Mouse (Mus musculus) liver, embryonic 16.5 days (tissue): ENCODE results near the gene Ccdc12. TPM values are rescaled to one million over a fixed set of nuclear protein-coding genes. Genes with fewer than 3 reads are reported as not detected.

Experiments used
- ATAC-seq: fragments of 200-750 bp; cut with Nextera tagmentation; 2 replicates; pipeline ENCODE4 v1.8.0; 2017; ENCODE audit warnings: low read depth, mild to moderate bottlenecking, moderate number of reproducible peaks, moderate library complexity
- H3K27ac ChIP-seq: fragments of 300-500 bp; sonication (generic); 2 replicates; pipeline ENCODE4 v1.5.1; 2014; ENCODE audit warnings: mild to moderate bottlenecking, low read length
- H3K27me3 ChIP-seq: fragments of 300-500 bp; sonication (generic); 2 replicates; pipeline ENCODE4 v1.6.1; 2014; ENCODE audit warnings: low read depth, low read length, mixed read lengths; ENCODE audit not compliant: control insufficient read depth, insufficient read depth
- H3K36me3 ChIP-seq: fragments of 300-500 bp; sonication (generic); 2 replicates; pipeline ENCODE4 v1.6.1; 2014; ENCODE audit warnings: mild to moderate bottlenecking; ENCODE audit not compliant: control insufficient read depth, insufficient read depth
- H3K4me1 ChIP-seq: fragments of 300-500 bp; sonication (generic); 2 replicates; pipeline ENCODE4 v1.6.1; 2014; ENCODE audit warnings: low read depth, low read length, mixed read lengths; ENCODE audit not compliant: control insufficient read depth
- H3K4me2 ChIP-seq: fragments of 300-500 bp; sonication (generic); 2 replicates; pipeline ENCODE4 v1.6.1; 2014; ENCODE audit warnings: low read depth, low read length, mixed read lengths
- H3K4me3 ChIP-seq: fragments of 300-500 bp; sonication (generic); 2 replicates; pipeline ENCODE4 v1.5.1; 2014; ENCODE audit warnings: low read depth, mild to moderate bottlenecking, low read length
- H3K9ac ChIP-seq: fragments of 300-500 bp; sonication (generic); 2 replicates; pipeline ENCODE4 v1.6.1; 2014; ENCODE audit warnings: low read depth, low read length
- H3K9me3 ChIP-seq: fragments of 300-500 bp; sonication (generic); replicated peaks from 2 replicates; pipeline ENCODE4 v1.6.1; 2016; ENCODE audit warnings: low read length; ENCODE audit not compliant: control insufficient read depth
- WGBS: fragments of 180-500 bp; shearing (Covaris S2); extraction: QIAGEN DNeasy Blood & Tissue Kit; methylation state at CpG from one replicate; pipeline ENCODE4 v1.1.7; 2014; ENCODE audit not compliant: insufficient replicate concordance; 5-methylcytosine and 5-hydroxymethylcytosine counted together
- polyA plus RNA-seq: library from polyadenylated mRNA; unstranded; fragments of >200 nt; fragmentation: Nextera tagmentation; extraction: Ambion mirVana; gene quantifications from 2 replicates; pipeline ENCODE4 v1.2.1, GENCODE M21; 2015

Gene Ccdc12
- polyA plus RNA-seq, 1 experiment from 2014 or later, result 59.5 TPM

DNA sequence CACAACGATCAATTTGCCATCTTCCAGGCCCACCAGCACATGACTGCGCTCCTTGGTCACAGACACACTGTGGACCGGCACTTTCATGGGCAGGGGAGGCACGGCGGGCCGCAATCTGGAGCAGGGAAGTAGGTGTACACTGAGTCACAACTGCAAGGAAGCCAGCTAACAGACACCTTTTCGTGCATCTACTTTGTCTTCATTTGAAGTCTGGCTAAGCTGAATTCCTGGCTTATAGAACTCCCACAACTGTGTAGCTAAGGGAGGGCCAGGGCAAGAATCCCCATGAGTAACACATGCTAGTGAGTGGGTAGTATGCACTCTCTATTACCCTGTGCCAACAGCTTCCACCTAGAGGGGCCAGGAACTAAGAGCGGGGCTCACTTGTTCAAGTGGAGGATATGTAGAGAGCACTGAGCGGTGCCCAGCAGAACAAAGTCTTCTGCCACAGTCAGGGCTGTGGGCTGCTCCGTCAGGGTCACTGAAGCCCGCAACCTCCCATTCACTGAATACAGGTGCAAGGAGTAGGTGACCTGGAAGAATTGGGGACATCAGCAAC lies 30.9 kb upstream of the Ccdc12 start:
- H3K4me2 ChIP-seq, result peak overlapping the region; percentile 92
- no peak overlapping the region for H3K9ac ChIP-seq
- peaks cover 14% of the 10 kb centered on the region for H3K4me1 ChIP-seq
- H3K9me3 ChIP-seq, result no peaks in the 10 kb centered on the region
- H3K27me3 ChIP-seq, result no peaks in the 10 kb centered on the region
- H3K36me3 ChIP-seq, result 0 out of 2 replicates have a peak, but pooled peaks cover 2% of the 10 kb centered on the region
- no peak overlapping the region for H3K27ac ChIP-seq
- H3K4me3 ChIP-seq, result peak overlapping the region; percentile 65
- ATAC-seq, result no peak
- 78% methylated on average over 11 of the region's 11 CpGs for WGBS

DNA sequence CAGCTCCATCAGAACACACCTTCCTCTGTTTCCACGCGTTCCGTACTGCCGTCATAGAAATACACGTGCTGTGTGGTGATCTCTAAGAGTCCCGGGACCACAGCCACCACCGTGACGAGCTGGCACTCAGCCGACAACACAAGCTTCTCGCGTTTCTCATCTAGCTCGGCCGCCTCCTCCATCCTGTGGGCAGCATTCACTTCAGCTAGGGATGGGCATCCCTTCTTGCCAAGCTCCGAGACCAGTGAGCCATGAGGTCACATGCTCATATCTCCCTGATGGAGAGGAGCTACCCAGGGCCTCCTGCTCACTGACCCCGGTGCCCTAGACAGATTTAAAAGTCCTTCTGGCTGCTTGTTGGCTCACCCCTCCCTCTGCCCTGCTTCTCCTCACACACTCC lies 26.1 kb upstream of the Ccdc12 start:
- Histone ChIP-seq H3K4me3 (no peak overlapping the region), H3K9ac (no peak overlapping the region), H3K27me3 (no peaks in the 10 kb centered on the region), H3K4me1 (peaks cover 3% of the 10 kb centered on the region), H3K27ac (no peak overlapping the region), H3K4me2 (no peak overlapping the region), H3K36me3 (0 out of 2 replicates have a peak, but pooled peaks cover 2% of the 10 kb centered on the region), H3K9me3 (no peaks in the 10 kb centered on the region)
- 83% methylated on average over 15 of the region's 15 CpGs for WGBS
- no peak for ATAC-seq

- no peaks in the 10 kb centered on the region for H3K4me1 ChIP-seq
- H3K36me3 ChIP-seq, result peaks cover 2% of the 10 kb centered on the region; the same call in 1 of the 2 replicates
- no peak overlapping the region for H3K4me3 ChIP-seq
- 52% methylated on average over 10 of the region's 10 CpGs for WGBS
- H3K27me3 ChIP-seq, result no peaks in the 10 kb centered on the region
- no peak overlapping the region for H3K27ac ChIP-seq
- no peak for ATAC-seq
- no peak overlapping the region for H3K9ac ChIP-seq
- H3K4me2 ChIP-seq, result no peak overlapping the region
- no peaks in the 10 kb centered on the region for H3K9me3 ChIP-seq
These were observed 25.1 kb upstream of the Ccdc12 start for GRCm38 (mm10) chr9:110631191-110631590.

GRCm38 (mm10) chr9:110631651-110632275 lies 24.5 kb upstream of the Ccdc12 start:
- H3K4me1 ChIP-seq, result no peaks in the 10 kb centered on the region
- no peak overlapping the region for H3K4me2 ChIP-seq
- no peak for ATAC-seq
- H3K4me3 ChIP-seq, result no peak overlapping the region
- no peak overlapping the region for H3K27ac ChIP-seq
- H3K9ac ChIP-seq, result no peak overlapping the region
- WGBS, result 78% methylated on average over 30 of the region's 30 CpGs
- H3K9me3 ChIP-seq, result no peaks in the 10 kb centered on the region
- no peaks in the 10 kb centered on the region for H3K27me3 ChIP-seq
- H3K36me3 ChIP-seq, result peaks cover 2% of the 10 kb centered on the region; the same call in 1 of the 2 replicates

- no peaks in the 10 kb centered on the region for H3K9me3 ChIP-seq
- peaks cover 2% of the 10 kb centered on the region; the same call in 1 of the 2 replicates for H3K36me3 ChIP-seq
- ATAC-seq, result no peak
- H3K4me2 ChIP-seq, result no peak overlapping the region
- H3K4me1 ChIP-seq, result no peaks in the 10 kb centered on the region
- H3K27me3 ChIP-seq, result no peaks in the 10 kb centered on the region
- 72% methylated on average over 15 of the region's 15 CpGs for WGBS
- no peak overlapping the region for H3K27ac ChIP-seq
- H3K4me3 ChIP-seq, result no peak overlapping the region
- H3K9ac ChIP-seq, result no peak overlapping the region
These were observed 23.6 kb upstream of the Ccdc12 start for GRCm38 (mm10) chr9:110632671-110633070.

GRCm38 (mm10) chr9:110633882-110634281 lies 22.4 kb upstream of the Ccdc12 start:
- Histone ChIP-seq H3K27ac (no peak overlapping the region), H3K36me3 (peaks cover 2% of the 10 kb centered on the region; the same call in 1 of the 2 replicates), H3K9me3 (no peaks in the 10 kb centered on the region), H3K4me1 (no peaks in the 10 kb centered on the region), H3K27me3 (no peaks in the 10 kb centered on the region), H3K9ac (no peak overlapping the region), H3K4me3 (no peak overlapping the region), H3K4me2 (no peak overlapping the region)
- 67% methylated on average over 17 of the region's 17 CpGs for WGBS
- ATAC-seq, result peak; percentile 6; the same call in 1 of the 2 replicates

GRCm38 (mm10) chr9:110635225-110635624 lies 21.1 kb upstream of the Ccdc12 start:
- WGBS, result 13% methylated on average over 19 of the region's 19 CpGs
- H3K4me3 ChIP-seq, result no peak overlapping the region
- H3K9ac ChIP-seq, result no peak overlapping the region
- H3K9me3 ChIP-seq, result no peaks in the 10 kb centered on the region
- no peaks in the 10 kb centered on the region for H3K27me3 ChIP-seq
- H3K4me2 ChIP-seq, result no peak overlapping the region
- no peaks in the 10 kb centered on the region; the same call in 1 of the 2 replicates for H3K36me3 ChIP-seq
- no peak; the same call in 1 of the 2 replicates for ATAC-seq
- no peaks in the 10 kb centered on the region for H3K4me1 ChIP-seq
- H3K27ac ChIP-seq, result no peak overlapping the region

- H3K9ac ChIP-seq, result no peak overlapping the region
- no peak overlapping the region for H3K27ac ChIP-seq
- no peak for ATAC-seq
- H3K27me3 ChIP-seq, result no peaks in the 10 kb centered on the region
- no peaks in the 10 kb centered on the region; the same call in 1 of the 2 replicates for H3K36me3 ChIP-seq
- no peak overlapping the region for H3K4me3 ChIP-seq
- H3K4me2 ChIP-seq, result no peak overlapping the region
- no peaks in the 10 kb centered on the region for H3K9me3 ChIP-seq
- WGBS, result 78% methylated on average over 10 of the region's 10 CpGs
- H3K4me1 ChIP-seq, result no peaks in the 10 kb centered on the region
These were observed 17.7 kb upstream of the Ccdc12 start for GRCm38 (mm10) chr9:110638611-110639021.

GRCm38 (mm10) chr9:110641006-110641405 lies 15.3 kb upstream of the Ccdc12 start:
- Histone ChIP-seq H3K9ac (no peak overlapping the region), H3K4me2 (no peak overlapping the region), H3K4me1 (peaks cover 3% of the 10 kb centered on the region), H3K36me3 (no peaks in the 10 kb centered on the region), H3K9me3 (no peaks in the 10 kb centered on the region), H3K27me3 (no peaks in the 10 kb centered on the region), H3K4me3 (no peak overlapping the region), H3K27ac (no peak overlapping the region)
- no peak for ATAC-seq
- WGBS, result 42% methylated on average over 5 of the region's 5 CpGs
